Mouse (Mus musculus): ENCODE measurements around the gene Trim67. TPM values are rescaled to one million over a fixed set of nuclear protein-coding genes. Genes with fewer than 3 reads are reported as not detected.

Gene Trim67
- polyA plus RNA-seq, 1 experiment from 2014 or later, result 0.19 TPM

- Histone ChIP-seq H3K4me1 (replicated peaks) (peaks cover 31% of the 10 kb centered on the region), H3K36me3 (peaks cover 48% of the 10 kb centered on the region), H3K27me3 (no peaks in the 10 kb centered on the region), H3K27ac (peak overlapping the region; percentile 90), H3K4me3 (no peak overlapping the region), H3K4me2 (no peak overlapping the region), H3K9ac (no peak overlapping the region), H3K9me3 (replicated peaks) (peaks cover 12% of the 10 kb centered on the region)
- ATAC-seq (replicated peaks; ENCODE audit: insufficient number of reproducible peaks, insufficient read depth, low FRiP score, low read depth), result no peak
These were observed 66.6 kb downstream of the Trim67 start for GRCm38 (mm10) chr8:124859466-124859865.

DNA sequence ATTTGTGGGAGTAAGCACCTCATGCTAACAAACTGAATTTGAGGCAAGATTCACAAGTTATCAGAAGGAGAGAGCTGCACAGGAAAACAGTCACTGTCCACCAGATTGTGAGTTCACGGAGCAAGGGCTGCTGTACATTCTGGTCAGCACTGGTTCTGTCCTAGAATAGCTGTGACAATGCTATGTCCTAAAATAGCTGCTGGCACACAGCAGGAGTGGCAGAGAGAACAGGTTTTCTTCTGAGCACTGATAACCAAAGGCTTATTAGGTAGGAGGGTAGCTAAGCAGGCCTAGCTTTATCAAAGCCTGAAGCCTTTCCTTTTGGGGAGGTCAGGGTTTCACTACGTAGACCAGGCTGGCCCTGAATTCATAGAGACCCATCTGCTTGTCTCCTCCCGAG, 67.3 kb downstream of the Trim67 start:
- 48% methylated on average over 3 of the region's 3 CpGs for WGBS
- peak; percentile 44 for ATAC-seq (replicated peaks; ENCODE audit: insufficient number of reproducible peaks, insufficient read depth, low FRiP score, low read depth)
- Histone ChIP-seq H3K27me3 (no peaks in the 10 kb centered on the region), H3K4me2 (0 out of 2 replicates have a peak overlapping the region, but pooled peaks have one; percentile 14), H3K4me3 (no peak overlapping the region), H3K36me3 (peaks cover 41% of the 10 kb centered on the region), H3K9me3 (replicated peaks) (peaks cover 12% of the 10 kb centered on the region), H3K27ac (peak overlapping the region; percentile 90), H3K9ac (0 out of 2 replicates have a peak overlapping the region, but pooled peaks have one; percentile 24), H3K4me1 (replicated peaks) (peaks cover 37% of the 10 kb centered on the region)

DNA sequence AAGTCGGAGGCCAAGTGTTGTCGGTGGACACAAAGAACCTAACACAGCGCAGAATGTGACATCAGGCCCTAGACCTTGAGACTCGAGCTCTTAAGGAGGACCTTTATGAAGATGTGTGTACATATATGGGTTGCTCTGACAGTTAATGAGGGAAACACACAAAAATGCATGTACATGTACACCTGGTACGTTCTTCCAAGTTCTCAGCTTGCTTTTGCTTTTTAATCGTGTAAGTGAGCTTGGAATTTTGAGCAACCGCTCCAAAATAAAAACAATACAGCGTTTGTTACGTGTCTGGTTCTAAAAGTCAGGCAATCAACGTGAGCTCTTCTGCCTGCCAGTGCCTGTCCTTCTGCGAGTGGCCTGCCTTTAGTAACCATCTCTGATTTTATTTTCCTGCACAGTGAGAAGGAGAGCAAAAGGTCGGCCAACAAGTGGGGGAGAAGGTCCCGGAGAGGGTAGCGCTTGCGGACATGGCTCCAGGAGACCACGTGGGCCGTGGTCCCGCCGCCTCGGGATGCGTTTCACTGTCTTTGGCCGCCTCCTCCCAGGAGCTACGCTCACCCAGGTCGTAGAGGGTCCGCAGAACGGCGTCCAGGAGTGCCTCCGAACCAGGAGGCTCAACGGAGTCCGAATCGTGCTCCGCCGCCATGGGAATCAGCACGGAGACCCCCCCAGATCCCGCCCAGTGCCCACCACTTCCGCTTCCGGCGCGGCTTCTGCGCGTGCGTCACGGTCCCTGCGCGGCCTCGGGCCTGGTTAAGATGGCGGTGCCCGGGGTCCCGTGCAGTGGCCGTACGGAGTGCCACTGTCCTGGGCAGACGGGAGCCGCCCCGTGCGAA, 69.7 kb downstream of the Trim67 start, which contains the start of the genes Gnpat and 2810004N23Rik:
Gene Gnpat, plus strand, starts transcription at position 713 of the 842 bp plus-strand sequence.
Gene 2810004N23Rik, minus strand, starts transcription at position 800 of the 842 bp plus-strand sequence.
- Histone ChIP-seq H3K9me3 (replicated peaks) (no peaks in the 10 kb centered on the region), H3K27me3 (no peaks in the 10 kb centered on the region), H3K27ac (peak within 1 kb of the TSS; percentile 89), H3K4me3 (peak within 1 kb of the TSS; percentile 72), H3K4me1 (replicated peaks) (peaks cover 57% of the 10 kb centered on the region), H3K4me2 (peak within 1 kb of the TSS; percentile 75), H3K36me3 (peaks cover 18% of the 10 kb centered on the region), H3K9ac (peak within 1 kb of the TSS; percentile 92)
- ATAC-seq (replicated peaks; ENCODE audit: insufficient number of reproducible peaks, insufficient read depth, low FRiP score, low read depth), result peak; percentile 94
- WGBS, result 1% methylated on average over 55 of the region's 55 CpGs

DNA sequence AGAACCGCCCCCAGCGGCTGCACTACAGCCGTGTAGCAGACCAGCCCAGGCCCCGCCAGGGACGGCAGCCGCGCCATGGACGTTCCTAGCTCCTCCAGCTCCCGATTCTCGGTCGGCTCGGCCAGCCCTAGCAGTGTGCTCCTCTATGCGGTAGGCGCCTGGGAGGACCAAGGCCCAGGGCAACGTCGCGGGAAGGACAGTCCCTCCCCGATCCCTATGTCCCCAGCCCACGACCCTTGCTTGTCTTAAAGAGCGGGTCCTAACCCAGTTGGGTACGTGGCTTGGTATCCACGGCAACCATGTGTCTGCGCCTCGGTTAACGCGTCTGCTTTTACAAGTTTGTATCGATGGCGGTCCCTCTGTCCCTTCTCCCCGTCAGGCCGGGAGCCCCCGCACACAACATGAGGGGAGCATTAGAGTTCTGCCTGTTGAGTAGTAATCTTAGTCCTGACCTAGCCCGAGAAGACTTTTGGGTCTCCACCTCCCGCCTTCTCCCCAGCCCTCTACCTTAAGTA, 70.3 kb downstream of the Trim67 start:
- Histone ChIP-seq H3K9me3 (replicated peaks) (no peaks in the 10 kb centered on the region), H3K4me2 (peak overlapping the region; percentile 75), H3K27ac (peak overlapping the region; percentile 89), H3K4me1 (replicated peaks) (peaks cover 59% of the 10 kb centered on the region), H3K4me3 (peak overlapping the region; percentile 72), H3K9ac (peak overlapping the region; percentile 92), H3K36me3 (peaks cover 12% of the 10 kb centered on the region; the same call in 1 of the 2 replicates), H3K27me3 (no peaks in the 10 kb centered on the region)
- peak; percentile 72 for ATAC-seq (replicated peaks; ENCODE audit: insufficient number of reproducible peaks, insufficient read depth, low FRiP score, low read depth)
- WGBS, result under 1% methylated on average over 33 of the region's 33 CpGs

DNA sequence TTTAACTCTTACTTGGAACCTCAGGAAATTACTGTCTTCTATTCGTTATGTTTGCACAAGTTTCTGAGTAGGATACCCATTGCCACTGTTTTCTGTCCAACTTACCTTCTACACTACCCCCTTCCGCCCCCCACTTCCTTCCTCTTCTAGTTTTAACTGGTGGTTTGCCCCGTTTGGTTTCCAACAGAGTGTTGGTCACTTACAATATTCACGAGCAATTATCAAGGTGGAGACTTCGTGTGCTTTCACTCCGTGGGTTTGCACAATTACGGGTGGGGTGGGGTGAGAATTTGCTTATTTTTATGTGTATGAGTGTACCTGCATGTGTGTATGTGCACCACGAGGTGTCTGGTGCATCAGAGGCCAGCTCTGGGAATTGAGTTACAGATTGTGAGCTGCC, 70.8 kb downstream of the Trim67 start:
- 8% methylated on average over 8 of the region's 8 CpGs for WGBS
- H3K9ac ChIP-seq, result peak overlapping the region; percentile 92
- no peak for ATAC-seq (replicated peaks; ENCODE audit: insufficient number of reproducible peaks, insufficient read depth, low FRiP score, low read depth)
- peaks cover 9% of the 10 kb centered on the region; the same call in 1 of the 2 replicates for H3K36me3 ChIP-seq
- H3K4me2 ChIP-seq, result peak overlapping the region; percentile 75
- peak overlapping the region; percentile 72 for H3K4me3 ChIP-seq
- H3K4me1 ChIP-seq (replicated peaks), result peaks cover 62% of the 10 kb centered on the region
- peak overlapping the region; percentile 89 for H3K27ac ChIP-seq
- H3K9me3 ChIP-seq (replicated peaks), result no peaks in the 10 kb centered on the region
- no peaks in the 10 kb centered on the region for H3K27me3 ChIP-seq

DNA sequence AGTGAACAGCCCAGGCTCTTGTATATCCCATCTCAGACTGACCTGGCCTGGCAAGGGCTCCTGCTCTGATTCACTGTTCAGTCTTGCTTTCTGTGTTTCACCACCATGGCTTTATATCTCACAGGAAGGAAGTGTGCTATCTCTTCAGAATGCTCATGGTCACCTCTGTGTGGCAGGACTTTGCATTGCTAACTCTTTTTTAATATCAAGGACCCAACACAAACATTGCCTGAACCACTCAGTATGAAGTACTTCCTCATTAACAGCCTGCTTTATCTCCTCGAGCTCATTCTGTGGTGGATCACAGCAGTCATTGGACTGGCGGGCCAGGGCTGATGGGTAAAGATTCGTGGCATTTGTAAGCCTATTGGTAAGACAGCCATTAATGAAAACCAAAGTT, 73.8 kb downstream of the Trim67 start:
- Histone ChIP-seq H3K4me1 (replicated peaks) (peaks cover 53% of the 10 kb centered on the region), H3K9ac (no peak overlapping the region), H3K9me3 (replicated peaks) (no peaks in the 10 kb centered on the region), H3K4me3 (no peak overlapping the region), H3K4me2 (no peak overlapping the region), H3K36me3 (peaks cover 8% of the 10 kb centered on the region), H3K27me3 (no peaks in the 10 kb centered on the region), H3K27ac (peak overlapping the region; percentile 18)
- ATAC-seq (replicated peaks; ENCODE audit: insufficient number of reproducible peaks, insufficient read depth, low FRiP score, low read depth), result no peak
- 32% methylated on average over 3 of the region's 3 CpGs for WGBS

DNA sequence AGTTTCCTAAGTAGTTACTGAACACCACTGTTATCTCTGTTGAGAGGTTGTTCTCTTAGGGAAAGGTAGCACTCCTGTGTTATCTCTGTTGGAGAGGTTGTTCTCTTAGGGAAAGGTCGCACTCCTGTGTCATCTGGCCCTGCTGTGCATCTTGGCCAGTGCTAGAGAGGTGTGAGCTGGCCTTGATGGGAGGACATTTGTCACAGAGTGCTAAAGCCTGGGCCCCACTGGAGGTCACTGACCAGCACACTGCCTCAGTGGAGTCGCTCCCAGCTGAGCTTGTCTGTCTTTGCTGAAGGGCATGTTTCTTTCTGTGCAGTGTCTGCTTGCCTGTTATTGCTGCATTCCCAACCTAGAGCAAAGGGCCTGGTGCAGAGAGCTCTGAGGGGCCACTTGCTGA, 74.2 kb downstream of the Trim67 start:
- Histone ChIP-seq H3K36me3 (peaks cover 12% of the 10 kb centered on the region), H3K9ac (no peak overlapping the region), H3K4me3 (no peak overlapping the region), H3K9me3 (replicated peaks) (no peaks in the 10 kb centered on the region), H3K4me1 (replicated peaks) (peaks cover 49% of the 10 kb centered on the region), H3K27ac (peak overlapping the region; percentile 26; the same call in 1 of the 2 replicates), H3K27me3 (no peaks in the 10 kb centered on the region), H3K4me2 (no peak overlapping the region)
- no peak for ATAC-seq (replicated peaks; ENCODE audit: insufficient number of reproducible peaks, insufficient read depth, low FRiP score, low read depth)
- 24% methylated on average over 2 of the region's 2 CpGs for WGBS

GRCm38 (mm10) chr8:124869708-124870107, 76.8 kb downstream of the Trim67 start:
- peaks cover 30% of the 10 kb centered on the region for H3K36me3 ChIP-seq
- H3K4me2 ChIP-seq, result no peak overlapping the region
- no peak overlapping the region for H3K9ac ChIP-seq
- WGBS, result 39% methylated on average over 6 of the region's 6 CpGs
- no peak overlapping the region for H3K4me3 ChIP-seq
- ATAC-seq (replicated peaks; ENCODE audit: insufficient number of reproducible peaks, insufficient read depth, low FRiP score, low read depth), result no peak
- H3K27me3 ChIP-seq, result no peaks in the 10 kb centered on the region
- no peaks in the 10 kb centered on the region for H3K9me3 ChIP-seq (replicated peaks)
- peaks cover 47% of the 10 kb centered on the region for H3K4me1 ChIP-seq (replicated peaks)
- no peak overlapping the region for H3K27ac ChIP-seq

GRCm38 (mm10) chr8:124871474-124871873, 78.6 kb downstream of the Trim67 start:
- 93% methylated on average over 7 of the region's 7 CpGs for WGBS
- H3K9ac ChIP-seq, result no peak overlapping the region
- no peaks in the 10 kb centered on the region for H3K27me3 ChIP-seq
- no peak overlapping the region for H3K4me3 ChIP-seq
- peaks cover 40% of the 10 kb centered on the region for H3K36me3 ChIP-seq
- H3K27ac ChIP-seq, result no peak overlapping the region
- no peak for ATAC-seq (replicated peaks; ENCODE audit: insufficient number of reproducible peaks, insufficient read depth, low FRiP score, low read depth)
- peaks cover 35% of the 10 kb centered on the region for H3K4me1 ChIP-seq (replicated peaks)
- H3K9me3 ChIP-seq (replicated peaks), result no peaks in the 10 kb centered on the region
- H3K4me2 ChIP-seq, result no peak overlapping the region

- Histone ChIP-seq H3K4me1 (replicated peaks) (peaks cover 29% of the 10 kb centered on the region), H3K9ac (no peak overlapping the region), H3K36me3 (peaks cover 46% of the 10 kb centered on the region), H3K27ac (no peak overlapping the region), H3K4me3 (no peak overlapping the region), H3K27me3 (no peaks in the 10 kb centered on the region), H3K9me3 (replicated peaks) (no peaks in the 10 kb centered on the region), H3K4me2 (no peak overlapping the region)
- 91% methylated on average over 7 of the region's 7 CpGs for WGBS
- no peak for ATAC-seq (replicated peaks; ENCODE audit: insufficient number of reproducible peaks, insufficient read depth, low FRiP score, low read depth)
These were observed 79.2 kb downstream of the Trim67 start for GRCm38 (mm10) chr8:124872081-124872480.

DNA sequence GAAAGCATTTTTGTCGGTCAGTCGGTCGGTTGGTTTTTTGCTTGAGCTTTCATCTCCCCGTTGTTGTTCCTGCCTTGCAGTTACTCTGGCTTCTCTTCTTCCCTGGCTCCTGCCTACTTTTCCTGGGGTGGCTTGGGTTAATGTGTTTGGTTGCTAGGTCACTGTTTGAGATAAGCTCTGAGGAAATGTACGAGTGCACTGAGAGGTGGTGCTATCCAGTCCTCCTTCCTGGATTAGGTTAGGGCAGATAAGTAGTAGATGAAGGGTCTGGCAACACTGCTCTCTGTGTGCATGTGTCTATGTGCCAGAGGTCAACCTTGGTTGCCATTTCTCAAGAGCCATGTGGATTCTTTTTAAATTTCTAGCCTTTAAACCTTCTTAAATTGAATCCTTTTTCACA, 79.8 kb downstream of the Trim67 start:
- 33% methylated on average over 5 of the region's 5 CpGs for WGBS
- Histone ChIP-seq H3K36me3 (peaks cover 51% of the 10 kb centered on the region), H3K4me1 (replicated peaks) (peaks cover 23% of the 10 kb centered on the region), H3K4me3 (no peak overlapping the region), H3K27ac (no peak overlapping the region), H3K27me3 (no peaks in the 10 kb centered on the region), H3K9ac (no peak overlapping the region), H3K9me3 (replicated peaks) (no peaks in the 10 kb centered on the region), H3K4me2 (no peak overlapping the region)
- 0 out of 2 replicates have a peak, but pooled peaks have one; percentile 47 for ATAC-seq (replicated peaks; ENCODE audit: insufficient number of reproducible peaks, insufficient read depth, low FRiP score, low read depth)

All from heart, embryonic 15.5 days (tissue).